Mouse (Mus musculus) olfactory bulb, adult 2 months (tissue): ENCODE data around the gene Tmem116. TPM values are rescaled to one million over a fixed set of nuclear protein-coding genes. Genes with fewer than 3 reads are reported as not detected.

Experiments used
- H3K27ac ChIP-seq: fragments of 200-500 bp; 2 replicates; pipeline ENCODE4 v1.5.1; 2012; ENCODE audit warnings: low read depth, low read length; ENCODE audit not compliant: insufficient read depth
- H3K4me1 ChIP-seq: fragments of 200-500 bp; 2 replicates; pipeline ENCODE4 v1.6.1; 2012; ENCODE audit warnings: low read length; ENCODE audit not compliant: control insufficient read depth, insufficient read depth
- H3K4me3 ChIP-seq: fragments of 200-500 bp; 2 replicates; pipeline ENCODE4 v1.5.1; 2012; ENCODE audit warnings: mild to moderate bottlenecking, low read depth, low read length, moderate library complexity; ENCODE audit not compliant: insufficient read depth
- CTCF ChIP-seq: fragments of 200-500 bp; IDR thresholded peaks from 2 replicates; pipeline ENCODE4 v1.5.1; 2012; ENCODE audit warnings: low read depth, mild to moderate bottlenecking, low read length, moderate library complexity; ENCODE audit not compliant: insufficient read depth
- POLR2A ChIP-seq: fragments of 200-500 bp; IDR thresholded peaks from 2 replicates; pipeline ENCODE4 v1.6.1; 2012; ENCODE audit warnings: mild to moderate bottlenecking, low read depth, low read length, moderate library complexity; ENCODE audit not compliant: insufficient read depth
- WGBS: fragments of 180-500 bp; shearing (Covaris S2); methylation state at CpG from one replicate; pipeline ENCODE4 v1.1.7; 2018; 5-methylcytosine and 5-hydroxymethylcytosine counted together
- polyA plus RNA-seq: library from polyadenylated mRNA; stranded (reverse); fragments of >200 nt; gene quantifications from 2 replicates; pipeline ENCODE4 v1.2.4, GENCODE M21; 2012; ENCODE audit warnings: low replicate concordance; ENCODE audit not compliant: missing spikeins, insufficient read depth, insufficient read length

The Tmem116 gene
- not detected in 2 replicates for polyA plus RNA-seq

DNA sequence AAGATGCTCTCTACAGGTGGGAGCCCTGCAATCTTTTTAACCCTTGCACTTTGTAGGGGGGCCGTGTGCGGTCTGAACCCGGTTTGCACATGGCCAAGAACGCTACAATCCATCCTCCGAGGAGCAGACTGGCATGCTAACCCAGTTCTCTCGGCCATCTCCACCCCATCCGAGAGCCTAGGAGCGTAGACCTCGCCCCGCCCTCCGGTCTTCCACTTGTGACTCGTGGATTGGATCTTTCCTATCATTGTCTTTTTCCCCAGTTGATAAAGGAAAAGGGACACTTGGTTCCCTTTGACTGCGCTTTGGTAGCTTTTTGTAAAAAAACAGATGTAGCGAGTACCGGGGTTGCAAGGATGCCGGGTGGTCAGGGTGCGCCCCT, at the start of gene Tmem116:
Gene Tmem116 (plus strand): TSS at position 250 of the 382 bp plus-strand sequence.
- WGBS = under 1% methylated on average over 17 of the region's 17 CpGs
- peak within 1 kb of the TSS; percentile 92 for H3K27ac ChIP-seq
- no peak for TF ChIP-seq CTCF
- no peak for TF ChIP-seq POLR2A

GRCm38 (mm10) chr5:121407856-121408255, 43.8 kb upstream of the Tmem116 start:
- Histone ChIP-seq H3K27ac (no peak overlapping the region), H3K4me1 (peaks cover 6% of the 10 kb centered on the region), H3K4me3 (no peak overlapping the region)
- 80% methylated on average over 8 of the region's 8 CpGs for WGBS
- TF ChIP-seq CTCF = no peak
- TF ChIP-seq POLR2A = no peak

More for the DNA sequence above, at the start of gene Tmem116:
- H3K4me3 ChIP-seq = peak within 1 kb of the TSS; percentile 67
- peaks cover 11% of the 10 kb centered on the region for H3K4me1 ChIP-seq

GRCm38 (mm10) chr5:121410975-121411374, 40.7 kb upstream of the Tmem116 start:
- H3K4me3 ChIP-seq = no peak overlapping the region
- H3K27ac ChIP-seq = no peak overlapping the region
- WGBS = 88% methylated on average over 4 of the region's 4 CpGs
- H3K4me1 ChIP-seq = 0 out of 2 replicates have a peak, but pooled peaks cover 2% of the 10 kb centered on the region
- TF ChIP-seq POLR2A = no peak
- TF ChIP-seq CTCF = no peak

- 85% methylated on average over 9 of the region's 9 CpGs for WGBS
- Histone ChIP-seq H3K4me3 (no peak overlapping the region), H3K27ac (no peak overlapping the region), H3K4me1 (no peaks in the 10 kb centered on the region; the same call in none of the 2 replicates)
- TF ChIP-seq CTCF (no peak), POLR2A (no peak)
Measured at GRCm38 (mm10) chr5:121420721-121421120, 31.0 kb upstream of the Tmem116 start.

DNA sequence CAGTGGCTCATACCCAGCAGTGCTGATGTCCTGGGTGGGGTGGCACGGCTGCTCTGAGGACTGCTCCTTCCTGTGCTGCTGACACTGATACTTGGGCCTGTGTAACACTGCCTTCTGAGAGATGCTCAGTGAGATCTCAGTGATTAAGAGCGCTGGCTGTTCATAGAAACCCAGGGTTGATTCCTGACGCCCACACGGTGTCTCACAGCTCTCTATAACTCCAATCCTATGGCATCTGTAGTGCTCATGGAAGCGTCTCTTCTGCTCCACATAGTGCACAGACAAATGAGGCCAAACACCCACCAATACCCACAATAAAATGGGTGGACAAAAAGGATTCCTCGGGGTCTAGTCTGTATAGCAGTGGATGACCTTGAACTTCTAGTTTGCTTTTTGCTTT, 28.9 kb upstream of the Tmem116 start:
- no peak overlapping the region for H3K27ac ChIP-seq
- 77% methylated on average over 6 of the region's 6 CpGs for WGBS
- no peaks in the 10 kb centered on the region; the same call in none of the 2 replicates for H3K4me1 ChIP-seq
- TF ChIP-seq POLR2A = no peak
- H3K4me3 ChIP-seq = no peak overlapping the region

DNA sequence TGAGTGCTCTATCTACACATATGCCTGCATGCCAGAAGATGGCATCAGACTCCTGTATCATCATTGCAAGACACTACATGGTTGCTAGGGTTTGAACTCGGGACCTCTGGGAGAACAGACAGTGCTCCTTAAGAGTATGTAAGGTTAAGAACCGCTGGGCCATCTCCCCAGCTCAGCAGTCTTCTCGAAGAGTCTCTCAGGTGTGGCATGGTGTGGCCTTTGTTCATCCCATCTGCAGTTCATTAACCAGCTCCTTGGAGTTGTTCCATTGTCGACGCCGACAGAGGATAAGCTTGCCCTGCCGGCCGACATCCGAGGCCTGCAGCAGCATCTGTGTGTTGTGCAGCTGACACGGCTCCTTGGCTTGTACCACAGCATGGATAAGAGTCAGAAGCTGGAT, 28.4 kb upstream of the Tmem116 start:
- Histone ChIP-seq H3K4me3 (no peak overlapping the region), H3K4me1 (no peaks in the 10 kb centered on the region; the same call in none of the 2 replicates), H3K27ac (no peak overlapping the region)
- no peak for TF ChIP-seq CTCF
- TF ChIP-seq POLR2A = no peak
- WGBS = 86% methylated on average over 10 of the region's 10 CpGs

DNA sequence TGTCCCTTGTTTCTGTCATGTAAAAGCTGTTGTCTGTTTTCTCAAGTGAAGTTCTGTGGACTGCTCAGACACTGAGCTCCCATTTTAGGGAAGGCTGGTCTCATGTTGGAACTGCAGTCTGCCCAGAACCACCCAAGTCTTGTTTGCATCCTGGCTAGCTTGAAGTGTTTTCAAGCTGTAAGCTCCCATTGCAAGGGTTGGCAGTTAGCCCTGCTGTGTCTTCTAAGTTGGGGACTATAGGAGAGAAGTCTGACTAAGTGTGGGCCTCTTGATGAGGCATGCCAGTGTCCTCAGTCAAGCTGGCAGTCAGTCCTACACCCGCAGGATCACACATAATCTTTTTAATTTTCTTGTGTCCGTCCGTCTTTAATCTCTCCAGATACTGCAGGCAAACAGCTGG, 22.7 kb upstream of the Tmem116 start:
- no peaks in the 10 kb centered on the region for H3K4me1 ChIP-seq
- H3K27ac ChIP-seq = no peak overlapping the region
- 95% methylated on average over 3 of the region's 3 CpGs for WGBS
- TF ChIP-seq CTCF (no peak), POLR2A (no peak)
- no peak overlapping the region for H3K4me3 ChIP-seq

DNA sequence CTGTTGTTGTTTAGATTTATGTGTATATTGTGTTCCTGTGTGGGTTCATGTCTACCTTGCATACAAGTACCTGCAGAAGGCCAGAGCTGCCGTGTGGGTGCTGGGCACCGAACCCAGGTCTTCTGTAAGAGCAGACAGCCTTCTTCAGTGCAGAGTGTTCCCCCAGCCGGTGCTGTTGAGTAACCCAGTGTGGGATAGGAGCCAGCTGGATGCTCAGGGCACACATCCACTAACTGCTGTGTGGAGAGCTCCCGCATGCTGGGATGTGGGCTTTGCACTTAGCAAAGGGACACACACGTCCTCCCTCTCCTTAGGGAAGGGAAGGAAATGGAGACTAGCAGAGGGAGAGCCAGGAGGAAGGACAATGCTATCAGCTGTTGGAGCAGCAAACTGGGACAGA, 13.6 kb upstream of the Tmem116 start:
- 77% methylated on average over 5 of the region's 5 CpGs for WGBS
- no peak overlapping the region for H3K27ac ChIP-seq
- peaks cover 3% of the 10 kb centered on the region; the same call in 1 of the 2 replicates for H3K4me1 ChIP-seq
- no peak for TF ChIP-seq POLR2A
- TF ChIP-seq CTCF = no peak
- no peak overlapping the region for H3K4me3 ChIP-seq

GRCm38 (mm10) chr5:121438756-121439155, 12.9 kb upstream of the Tmem116 start:
- Histone ChIP-seq H3K4me3 (no peak overlapping the region), H3K27ac (no peak overlapping the region), H3K4me1 (peaks cover 3% of the 10 kb centered on the region; the same call in 1 of the 2 replicates)
- TF ChIP-seq POLR2A = no peak
- no peak for TF ChIP-seq CTCF
- 87% methylated on average over 11 of the region's 11 CpGs for WGBS

DNA sequence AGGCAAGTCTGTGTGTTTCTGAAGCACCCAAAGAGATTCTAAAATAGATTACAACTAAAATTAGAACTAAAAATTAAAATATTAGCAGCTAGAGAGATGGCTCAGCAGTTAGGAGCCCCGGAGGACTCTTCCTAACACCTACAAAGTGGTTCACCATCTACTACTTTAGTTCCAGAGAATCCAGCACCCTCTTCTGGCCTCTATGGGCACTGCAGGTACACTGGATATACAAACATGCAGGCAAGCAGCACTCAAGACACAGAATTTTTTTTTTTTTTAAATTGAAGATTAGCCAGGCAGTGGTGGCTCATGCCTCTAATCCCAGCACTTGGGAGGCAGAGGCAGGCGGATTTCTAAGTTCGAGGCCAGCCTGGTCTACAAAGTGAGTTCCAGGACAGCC, 8.1 kb upstream of the Tmem116 start:
- WGBS = 73% methylated on average over 3 of the region's 3 CpGs
- Histone ChIP-seq H3K4me3 (no peak overlapping the region), H3K27ac (no peak overlapping the region), H3K4me1 (peaks cover 3% of the 10 kb centered on the region; the same call in 1 of the 2 replicates)
- no peak for TF ChIP-seq CTCF
- no peak for TF ChIP-seq POLR2A
